Mouse (Mus musculus): ENCODE measurements around the gene Skil.

The Skil gene

DNA sequence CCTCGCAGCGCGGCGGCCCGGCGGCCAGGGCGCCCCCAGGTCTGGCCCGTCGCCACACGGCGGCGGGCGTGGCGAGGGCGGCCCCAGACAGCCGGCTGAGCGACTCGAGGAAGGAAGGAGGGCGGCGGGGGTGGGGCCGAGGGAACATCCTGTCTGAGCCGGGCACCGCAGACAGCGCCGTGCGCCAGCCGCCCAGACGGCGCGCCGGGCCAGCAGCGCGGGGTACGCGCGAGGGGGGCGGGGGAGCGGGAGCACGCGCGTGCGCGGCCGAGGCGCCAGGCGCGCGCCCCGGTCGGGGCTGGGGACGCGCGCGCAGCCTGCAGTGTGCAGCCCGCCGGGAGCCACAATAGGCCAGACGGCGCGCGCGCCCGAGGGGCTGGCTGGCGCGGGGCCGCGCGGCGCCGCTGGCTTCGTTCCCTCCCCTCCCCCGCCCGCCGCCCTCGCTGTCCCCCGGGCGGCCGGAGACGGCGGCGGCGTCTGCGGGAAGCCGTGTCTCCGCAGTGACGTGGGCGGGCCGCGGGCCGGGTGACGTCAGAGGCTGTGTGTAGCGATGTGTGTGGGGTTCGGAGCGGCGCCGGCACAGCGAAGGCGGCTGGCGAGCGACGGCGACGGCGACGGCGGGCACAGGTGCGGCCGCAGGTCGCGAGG lies at the start of gene Skil:
Skil (plus strand) TSS at position 528 of the 648 bp plus-strand sequence.
- DNase-seq = peak; percentile 97 to 99

DNA sequence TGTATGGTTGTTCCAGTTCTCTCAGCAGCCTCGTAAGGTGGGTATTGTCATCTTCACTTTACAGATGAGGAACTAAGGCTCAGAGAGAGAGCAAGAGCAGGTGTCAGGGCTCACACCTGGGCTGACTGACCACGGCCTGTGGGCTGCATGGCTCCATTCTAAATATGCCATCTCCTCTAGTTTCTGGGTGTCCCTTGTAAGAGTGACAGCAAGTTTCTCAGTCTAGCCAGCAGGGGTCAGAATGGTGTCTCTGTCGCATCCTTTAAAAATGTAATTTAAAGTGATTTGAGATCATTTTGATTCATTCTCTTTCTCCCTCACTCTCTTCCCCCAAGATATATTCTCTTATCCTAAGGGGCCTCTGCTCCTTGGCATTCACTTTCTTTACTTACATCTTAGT lies 47.6 kb upstream of the Skil start:
- DNase-seq = peak in 1 of 2 experiments; percentile 19

DNA sequence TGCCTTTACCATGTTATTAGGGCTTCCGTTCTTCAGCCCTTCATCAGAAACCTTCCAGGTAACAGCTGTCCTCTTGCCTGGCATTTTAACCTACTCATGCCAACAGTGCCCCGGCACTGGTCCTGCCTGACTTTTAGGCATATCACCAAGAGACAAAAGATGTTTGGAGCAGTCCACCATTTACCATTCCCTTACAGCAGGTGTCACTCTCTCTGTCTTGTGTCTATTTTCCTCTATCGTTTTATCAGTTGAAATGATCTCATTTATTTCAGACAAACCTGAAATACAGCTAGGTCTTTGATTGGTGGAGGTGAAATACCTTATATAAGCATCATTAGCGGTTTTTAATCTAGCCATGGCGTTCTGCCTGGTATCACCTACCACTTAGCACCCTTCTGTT lies 45.8 kb upstream of the Skil start:
- DNase-seq = no peak

DNA sequence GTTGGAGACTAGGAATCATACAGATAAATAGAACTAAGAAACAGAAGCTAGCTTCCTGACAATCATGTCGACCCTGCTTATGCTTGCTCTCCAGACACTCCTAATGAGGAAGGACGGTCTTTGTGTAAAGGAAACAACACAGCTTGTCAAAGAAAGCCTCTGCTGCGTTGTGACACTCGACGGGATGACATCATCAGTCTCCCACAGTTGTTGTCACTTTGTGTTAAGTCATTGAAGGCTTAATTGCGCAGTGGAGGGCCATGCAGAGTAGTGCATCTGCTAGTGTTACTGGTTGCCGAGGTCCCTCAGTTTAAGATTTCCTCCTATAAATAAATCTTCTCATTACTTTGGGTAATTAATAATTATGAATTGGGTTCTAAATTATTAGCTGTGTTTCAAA lies 44.5 kb upstream of the Skil start:
- DNase-seq = no peak

DNA sequence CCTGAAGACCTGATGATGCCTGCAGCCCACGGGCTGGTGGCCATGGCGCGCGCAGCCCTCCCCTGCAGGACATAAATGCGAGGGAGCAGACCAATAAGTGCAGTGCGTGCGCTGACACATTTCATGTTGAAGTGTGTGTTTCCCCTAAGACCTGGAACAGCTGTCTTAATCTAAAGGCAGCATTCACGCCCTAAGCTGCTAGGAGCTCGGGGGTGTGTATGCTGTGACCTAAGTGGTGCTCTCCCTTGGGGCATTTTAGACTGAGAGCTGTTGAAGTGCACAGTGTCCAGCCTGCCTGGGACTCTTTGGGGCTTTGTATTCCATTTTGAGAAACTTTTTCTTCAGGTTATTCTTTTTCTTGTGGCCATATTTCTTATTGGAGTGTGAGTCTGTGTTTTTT lies 43.1 kb upstream of the Skil start:
- DNase-seq = no peak

DNA sequence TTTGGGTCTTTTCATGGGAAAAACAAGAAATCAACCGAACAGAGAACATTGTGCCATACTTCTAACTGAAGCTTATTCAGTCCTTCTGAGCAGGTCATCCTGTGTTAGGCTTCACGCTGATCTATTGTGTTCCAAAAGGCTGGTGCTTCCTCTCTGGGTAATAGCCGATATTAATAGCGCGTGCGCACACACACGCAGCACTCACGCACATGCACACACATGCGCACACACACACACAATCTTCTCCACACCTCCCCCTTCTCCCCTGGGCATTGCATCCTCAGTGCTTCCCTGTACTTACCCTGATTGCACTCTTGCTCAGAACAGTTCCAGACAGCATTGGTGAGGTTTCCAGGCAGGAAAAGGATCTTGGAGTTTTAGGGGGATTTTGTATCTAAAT lies 41.7 kb upstream of the Skil start:
- no peak for DNase-seq

DNA sequence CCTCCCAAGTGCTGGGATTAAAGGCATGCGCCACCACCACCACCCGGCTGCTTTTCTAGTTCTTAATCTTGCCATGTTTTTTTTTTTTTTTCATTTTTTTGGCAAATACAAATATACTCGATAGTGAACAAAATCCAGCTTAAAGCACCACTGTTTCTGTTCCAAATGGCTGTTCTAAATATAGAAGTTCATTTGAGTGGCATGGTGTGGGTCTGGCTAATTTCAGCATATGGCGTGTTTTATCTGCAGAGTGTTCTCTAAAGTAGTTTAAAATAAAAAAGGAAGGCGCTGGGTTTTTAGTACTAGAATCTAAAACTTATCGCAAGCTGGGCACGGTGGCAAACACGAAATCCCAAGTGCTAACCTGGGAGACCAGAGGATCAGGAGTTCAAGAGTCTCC lies 40.0 kb upstream of the Skil start:
- DNase-seq = no peak

DNA sequence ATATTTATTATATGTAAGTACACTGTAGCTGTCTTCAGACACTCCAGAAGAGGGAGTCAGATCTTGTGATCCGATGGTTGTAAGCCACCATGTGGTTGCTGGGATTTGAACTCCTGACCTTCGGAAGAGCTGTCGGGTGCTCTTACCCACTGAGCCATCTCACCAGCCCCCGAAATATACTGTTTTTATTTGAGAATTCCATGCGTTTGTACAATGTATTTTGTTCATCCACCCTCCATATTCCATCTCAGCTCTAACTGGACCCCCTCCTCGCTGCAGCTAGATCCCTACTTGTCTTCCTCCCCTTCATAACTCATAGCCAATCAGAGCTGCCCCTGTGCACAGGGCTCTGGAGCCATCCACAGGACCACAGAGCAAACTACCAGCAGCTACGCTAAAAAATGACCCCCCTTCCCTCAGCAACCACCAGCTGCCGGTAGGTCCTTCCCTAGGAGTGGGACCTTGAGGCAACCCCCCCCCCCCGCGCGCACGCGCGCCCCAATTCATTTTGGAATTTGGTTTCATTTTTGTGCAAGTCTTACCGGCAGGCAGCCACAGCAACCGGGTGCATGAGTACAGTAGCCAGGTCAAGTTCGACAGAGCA lies 38.7 kb upstream of the Skil start:
- DNase-seq = peak; percentile 35 to 43

DNA sequence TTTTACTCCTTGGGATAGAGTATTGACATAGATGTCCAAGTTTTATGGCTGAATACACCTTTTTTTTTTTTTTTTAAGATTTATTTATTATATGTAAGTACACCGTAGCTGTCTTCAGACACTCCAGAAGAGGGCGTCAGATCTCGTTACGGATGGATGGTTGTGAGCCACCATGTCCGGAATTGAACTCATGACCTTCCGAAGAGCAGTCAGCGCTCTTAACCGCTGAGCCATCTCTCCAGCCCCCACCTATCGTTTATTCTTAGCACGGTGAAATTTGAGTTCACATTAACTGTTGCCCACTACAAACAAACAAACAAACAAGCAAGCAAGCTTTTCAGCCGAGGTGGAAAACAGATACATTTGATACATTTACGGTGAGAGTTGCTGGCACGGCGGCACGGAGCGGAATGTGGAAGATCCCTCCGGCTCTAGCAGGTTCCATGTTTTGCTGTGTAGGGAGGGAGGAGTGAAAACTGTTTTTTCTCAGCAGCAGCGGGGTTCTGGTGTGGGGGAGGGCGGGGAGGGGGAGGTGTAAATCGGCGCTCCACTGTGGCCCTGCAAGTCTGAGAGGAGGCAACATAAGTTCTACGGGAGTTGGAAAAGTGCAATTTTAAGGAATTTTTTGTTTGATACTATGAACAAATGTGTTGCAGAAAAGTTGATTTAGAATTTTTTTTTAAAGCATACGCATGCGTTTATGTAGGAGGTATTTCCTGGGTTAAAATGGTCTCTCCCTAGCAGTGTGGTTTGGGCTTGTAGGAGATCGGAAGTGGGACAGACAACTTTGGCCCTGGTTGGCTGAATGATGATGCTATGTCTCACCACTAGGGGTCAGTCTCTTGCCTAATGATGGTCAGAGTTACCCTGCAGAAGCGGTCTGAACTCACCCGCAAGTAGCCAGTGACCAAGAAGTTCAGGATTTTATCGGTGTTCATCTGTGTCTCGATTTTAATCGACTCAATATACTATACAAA lies 37.9 kb upstream of the Skil start:
- DNase-seq = peak; percentile 77 to 91

DNA sequence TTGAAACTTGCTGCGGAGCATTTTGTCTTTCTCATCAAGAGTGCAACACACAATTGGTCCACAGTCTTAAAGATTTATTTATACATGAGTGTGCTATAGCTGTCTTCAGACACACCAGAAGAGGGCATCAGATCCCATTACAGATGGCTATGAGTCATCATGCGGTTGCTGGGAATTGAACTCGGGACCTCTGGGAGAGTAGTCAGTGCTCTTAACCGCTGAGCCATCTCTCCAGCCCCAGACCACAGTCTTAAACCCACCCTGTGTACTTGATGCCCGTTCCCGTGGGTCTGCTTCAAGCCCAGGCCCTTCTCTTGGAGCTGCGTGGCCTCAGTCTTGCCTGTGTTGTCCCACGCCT lies 34.1 kb upstream of the Skil start:
- DNase-seq = no peak

DNA sequence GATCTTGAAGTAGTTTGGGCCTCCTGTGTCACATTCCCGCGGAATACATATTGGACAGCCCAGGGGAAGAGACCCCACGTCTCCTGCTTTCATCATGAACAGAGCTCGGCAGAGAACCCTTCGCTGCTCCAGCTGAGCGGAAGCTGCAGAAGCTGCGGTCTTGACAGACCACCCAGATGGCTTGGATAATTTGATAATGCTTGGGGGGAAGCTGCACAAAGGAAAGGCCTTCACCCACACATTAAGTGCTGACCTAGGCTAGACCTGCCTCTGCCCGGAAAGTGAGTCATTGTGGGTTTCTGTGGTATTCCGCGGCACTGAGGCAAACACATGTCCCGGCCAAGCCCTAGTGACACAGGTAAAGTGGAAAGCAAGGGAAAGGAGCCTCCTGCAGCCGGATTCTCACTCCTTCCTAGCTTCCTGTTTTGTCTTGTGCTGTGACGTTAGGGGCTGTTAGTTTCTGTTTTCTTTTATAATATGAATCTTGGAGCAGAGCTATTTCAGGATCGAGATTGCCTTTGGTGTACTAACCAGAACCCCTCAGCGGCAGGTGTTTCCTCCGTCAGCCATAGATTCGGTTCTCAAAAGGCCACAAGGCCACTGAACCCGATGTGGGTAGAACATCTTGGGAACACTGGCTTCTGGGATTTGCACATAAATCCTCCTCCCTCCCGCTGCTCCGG lies 33.6 kb upstream of the Skil start:
- no peak for DNase-seq

DNA sequence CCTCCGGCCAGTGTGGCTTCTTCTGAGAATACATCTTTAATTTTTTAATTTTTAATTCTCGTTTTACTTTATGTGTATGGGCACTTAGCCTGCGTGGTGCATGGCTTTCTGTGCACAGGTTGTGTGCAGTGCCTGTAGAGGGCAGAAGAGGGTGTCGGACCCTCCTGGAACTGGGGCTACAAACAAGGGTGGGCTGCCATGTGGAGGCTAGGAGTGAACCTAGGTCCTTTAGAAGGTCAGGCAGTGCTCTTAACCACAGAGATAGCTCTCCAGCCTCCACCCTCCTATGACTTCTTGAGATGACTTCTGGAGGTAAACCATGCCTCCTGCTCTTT lies 33.1 kb upstream of the Skil start:
- DNase-seq = peak in 1 of 2 experiments; percentile 29

DNA sequence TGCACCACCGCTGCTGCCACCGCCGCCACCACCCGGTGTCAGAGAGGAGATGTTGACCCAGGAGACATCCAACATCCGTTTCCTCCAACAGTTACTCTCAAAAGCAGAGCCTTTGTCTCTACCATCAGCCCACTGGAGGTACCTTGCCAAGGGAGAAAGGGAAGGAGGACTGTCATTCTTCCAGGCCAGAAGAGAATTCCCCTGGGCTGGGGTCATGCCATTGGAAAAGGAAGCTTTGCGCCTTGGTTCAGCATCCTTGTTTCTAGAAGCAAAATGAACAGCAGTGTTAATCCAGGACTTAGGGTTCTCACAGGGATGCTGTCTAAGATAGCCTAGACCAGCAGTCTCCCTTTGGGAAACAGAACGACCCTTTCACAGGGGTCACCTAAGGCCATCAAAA lies 32.5 kb upstream of the Skil start:
- DNase-seq = no peak

DNA sequence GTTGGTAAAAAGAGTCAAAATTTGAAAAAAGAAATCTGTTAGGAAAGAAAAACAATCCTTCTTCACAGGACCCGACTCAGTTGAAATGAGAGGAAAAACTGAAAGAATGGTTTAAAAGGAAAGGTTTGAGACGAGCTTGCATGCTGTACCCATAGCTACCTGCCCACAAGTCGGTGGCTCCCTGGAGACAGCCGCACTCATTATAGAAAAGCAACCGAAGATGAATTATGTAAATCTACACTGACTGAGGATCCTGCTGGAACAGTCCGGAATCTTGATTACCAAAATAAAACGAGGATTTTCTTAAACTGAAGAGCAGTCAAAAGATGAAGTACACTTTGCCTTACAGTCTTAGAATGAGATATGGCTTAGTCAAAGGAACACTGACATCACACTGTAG lies 26.4 kb upstream of the Skil start:
- DNase-seq = no peak

DNA sequence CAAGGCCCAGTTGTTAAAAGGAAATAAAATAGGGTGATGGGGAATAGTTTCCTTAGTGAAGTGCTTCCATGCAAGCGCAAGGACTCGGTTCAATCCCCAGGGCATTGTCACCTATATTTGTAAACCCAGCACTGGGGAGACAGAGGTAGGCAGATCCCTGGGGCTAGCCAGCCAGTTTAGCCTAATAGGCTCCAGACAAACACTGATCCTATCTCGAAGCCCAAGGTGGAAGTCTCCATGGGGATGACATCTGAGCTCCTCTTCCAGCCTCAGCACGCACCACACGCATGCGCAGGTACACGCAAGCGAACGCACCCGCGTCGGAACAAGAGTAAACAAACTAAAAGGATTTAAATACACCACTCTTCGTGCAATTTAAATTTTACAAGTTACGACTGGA lies 23.1 kb upstream of the Skil start:
- DNase-seq = no peak

DNA sequence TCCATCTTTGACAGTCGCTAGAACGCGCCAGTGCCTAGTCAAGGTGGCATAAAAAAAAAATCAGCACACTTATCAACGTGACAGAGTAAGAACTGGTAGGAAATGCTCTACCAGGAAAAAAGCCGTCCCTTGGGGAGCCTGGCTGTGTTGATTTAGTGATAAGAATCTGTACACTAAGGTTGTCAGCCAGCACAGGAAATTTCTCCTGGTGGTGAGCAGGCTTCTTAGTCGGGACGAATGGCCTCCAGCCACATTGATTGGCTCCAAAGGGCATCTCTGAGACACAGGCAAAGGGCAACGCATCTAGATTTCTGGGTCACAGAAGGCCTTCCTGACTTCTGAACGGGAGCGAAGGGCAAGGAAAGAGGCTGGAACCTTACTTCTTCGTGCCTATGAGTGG lies 19.1 kb upstream of the Skil start:
- peak; percentile 71 to 77 for DNase-seq

DNA sequence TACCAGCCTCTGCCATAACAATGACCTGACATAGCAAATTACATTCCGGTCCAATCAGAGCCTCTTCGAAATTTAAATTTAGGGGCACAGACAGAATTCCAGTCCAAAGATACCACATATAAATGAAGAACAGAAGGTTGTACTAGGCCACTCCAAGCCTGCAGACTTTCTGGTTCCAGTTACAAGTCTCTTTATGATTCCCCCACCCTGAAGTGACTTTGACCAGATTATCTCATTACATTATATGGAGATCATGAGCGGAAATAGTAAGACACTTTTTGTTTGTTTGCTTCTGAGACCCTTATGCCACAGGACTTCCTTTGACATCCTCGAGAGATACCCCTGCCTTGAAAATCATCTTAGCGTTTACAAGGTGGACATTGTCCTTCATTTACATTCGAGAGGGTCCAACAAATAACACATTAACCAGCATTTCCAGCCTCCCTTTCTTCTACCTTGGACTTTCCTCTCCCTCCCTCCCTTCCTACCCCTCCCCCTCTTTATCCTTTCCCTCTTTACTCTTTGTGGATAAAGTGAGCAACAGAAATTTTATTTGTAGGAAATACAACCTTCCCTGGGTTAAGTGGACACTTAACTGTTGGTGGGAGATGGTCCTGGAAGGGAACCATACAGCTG lies 17.7 kb upstream of the Skil start:
- peak in 1 of 2 experiments; percentile 62 for DNase-seq

DNA sequence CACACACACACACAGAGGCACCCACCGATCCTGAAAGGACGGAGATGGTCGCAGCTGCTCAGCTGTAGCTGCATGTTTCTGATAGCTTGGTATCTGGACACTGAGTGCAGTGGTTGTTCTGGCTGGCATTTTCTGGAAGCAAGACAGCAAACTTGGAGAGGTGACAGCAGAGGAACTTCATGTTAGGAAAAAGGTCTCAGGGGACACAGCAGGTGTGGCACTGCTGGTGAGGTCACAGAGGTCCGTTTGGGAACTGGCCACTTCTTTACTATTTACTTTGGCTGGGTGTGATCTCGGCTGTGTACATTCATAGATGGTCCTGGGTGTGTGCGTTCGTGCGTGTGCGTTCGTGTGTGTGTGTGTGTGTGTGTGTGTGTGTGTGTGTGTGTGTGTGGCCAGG lies 15.4 kb upstream of the Skil start:
- peak in 1 of 2 experiments; percentile 21 for DNase-seq

DNA sequence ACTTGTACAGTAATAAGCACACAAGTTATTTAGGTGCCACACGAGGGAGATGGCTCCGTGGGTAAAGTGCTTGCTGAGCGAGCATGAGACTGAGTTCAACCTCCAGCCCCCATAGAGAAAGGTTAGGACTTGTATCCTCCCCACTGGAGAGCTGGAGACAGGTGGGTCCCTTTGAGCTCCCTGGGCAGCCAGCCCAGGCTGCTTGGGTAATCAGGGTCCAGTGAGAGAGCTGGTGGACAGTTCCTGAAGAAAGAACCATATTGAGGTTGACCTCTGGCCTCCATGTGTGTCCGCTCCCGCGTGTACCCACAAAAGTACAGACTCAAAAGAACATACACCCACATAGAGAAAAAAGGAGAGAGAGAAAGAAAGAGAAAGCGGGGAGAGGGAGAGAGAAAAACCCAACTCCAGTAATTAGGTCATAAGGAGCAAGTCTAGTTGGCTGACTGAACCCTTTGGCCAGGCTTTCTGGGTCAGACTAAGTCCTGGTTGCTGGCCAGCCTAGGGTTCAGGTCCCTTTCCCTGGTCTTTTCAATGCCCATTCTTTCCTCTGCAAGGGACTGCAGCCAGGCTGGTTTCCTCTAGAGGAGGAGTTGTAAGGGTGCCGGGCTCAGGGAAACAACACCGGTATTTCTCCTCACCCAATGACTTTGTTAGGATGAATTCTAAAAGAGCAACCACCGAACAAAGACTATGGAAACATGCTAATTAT lies 13.9 kb upstream of the Skil start:
- peak; percentile 66 to 67 for DNase-seq

DNA sequence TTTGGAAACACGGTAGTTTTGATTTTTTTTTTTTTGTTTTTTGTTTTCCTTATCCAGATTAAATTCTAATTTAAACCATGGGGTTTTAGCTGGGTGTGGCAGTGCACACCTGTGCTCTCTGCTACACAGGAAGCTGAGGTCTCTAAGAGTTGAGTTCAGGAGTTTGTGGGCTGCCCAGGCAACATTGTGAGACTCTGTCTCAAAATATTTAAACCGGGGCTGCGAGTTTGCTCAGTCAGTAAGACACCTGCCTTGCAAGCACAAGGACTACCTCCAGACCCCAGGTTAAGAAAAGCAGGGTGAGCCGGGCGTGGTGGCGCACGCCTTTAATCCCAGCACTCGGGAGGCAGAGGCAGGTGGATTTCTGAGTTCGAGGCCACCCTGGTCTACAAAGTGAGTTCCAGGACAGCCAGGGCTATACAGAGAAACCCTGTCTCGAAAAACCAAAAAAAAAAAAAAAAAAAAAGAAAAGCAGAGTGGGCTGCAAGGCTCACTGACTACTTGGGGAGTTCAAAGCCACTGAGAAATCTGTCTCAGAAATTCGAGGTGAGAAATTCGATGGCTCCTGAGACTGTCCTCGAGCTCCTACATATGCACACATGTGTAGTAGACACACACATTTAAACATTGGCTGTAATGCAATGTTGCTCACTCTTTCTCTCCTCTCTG lies 11.9 kb upstream of the Skil start:
- no peak for DNase-seq

DNA sequence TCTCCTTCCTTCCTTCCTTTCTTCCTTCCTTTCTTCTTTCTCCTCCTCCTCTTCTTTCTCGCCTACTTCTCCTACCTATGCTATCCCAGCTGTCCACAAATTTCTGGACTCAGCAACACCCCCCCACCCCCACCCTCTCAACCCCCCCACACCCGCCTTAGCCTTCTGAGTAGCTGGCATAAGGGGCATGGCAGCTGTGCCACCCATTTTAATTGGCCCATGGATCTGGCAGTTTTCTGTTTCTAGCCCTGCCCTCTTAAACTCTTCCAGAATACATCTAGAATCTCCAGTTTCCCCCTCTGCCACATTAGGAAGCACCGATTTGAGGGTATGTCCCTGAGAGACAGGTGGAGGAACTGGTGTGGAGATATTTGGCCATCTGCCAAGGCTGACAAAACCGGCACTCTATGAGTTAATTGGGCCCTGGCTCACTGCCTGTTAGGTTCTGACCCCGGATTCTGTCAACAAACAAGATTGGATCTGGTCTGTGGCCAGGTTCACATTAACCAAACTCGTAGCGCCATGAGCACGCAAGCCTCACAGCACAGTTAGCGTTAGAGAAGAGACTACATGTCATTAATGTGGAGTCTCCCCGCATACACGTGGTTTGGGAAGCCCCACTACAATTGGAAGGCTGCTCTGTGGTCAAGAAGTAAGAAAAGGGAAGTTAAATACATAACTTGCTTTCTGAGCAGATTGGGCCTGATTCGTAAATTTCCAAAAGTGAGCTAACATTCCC lies 11.2 kb upstream of the Skil start:
- DNase-seq = peak; percentile 81 to 82

Measured in kidney, postnatal 36 days (tissue).